Mouse (Mus musculus) CD8-positive naive resting alpha-beta T cell, adult 57 days (primary cell): Measurements from ENCODE around the gene Nepn. TPM values are rescaled to one million over a fixed set of nuclear protein-coding genes. Genes with fewer than 3 reads are reported as not detected.

Source experiments
- total RNA-seq: library from RNA; stranded (reverse); gene quantifications from one replicate; pipeline ENCODE4 v1.2.4, GENCODE M21; 2023

The Nepn gene
- total RNA-seq: not detected

GRCm38 (mm10) chr10:52388922-52389430, at the start of gene Nepn:
Nepn (plus strand) TSS chr10:52388972.

GRCm38 (mm10) chr10:52358467-52358866, 30.3 kb upstream of the Nepn start, which contains the start of gene Gm26741:
Gm26741 (plus strand) TSS chr10:52358767.

GRCm38 (mm10) chr10:52381845-52382591, 6.8 kb upstream of the Nepn start, which contains the start of gene Gopc:
Gopc (minus strand) TSS chr10:52382124.

GRCm38 (mm10) chr10:52417299-52417997, 28.7 kb downstream of the Nepn start, which contains the start of gene Nus1:
Nus1 (plus strand) TSS chr10:52417547.

Other genes with a start within 250 kb of the Nepn start
- not detected for gene Ros1, start 193.7 kb upstream of the Nepn start, total RNA-seq
- gene Dcbld1, start 155.4 kb upstream of the Nepn start, total RNA-seq: 0.64 TPM
- not detected for gene Gm26741, start 30.2 kb upstream of the Nepn start, total RNA-seq
- 21.2 TPM for gene Gopc, start 6.8 kb upstream of the Nepn start, total RNA-seq
- gene Nus1, start 28.6 kb downstream of the Nepn start, total RNA-seq: 39.9 TPM